Mouse (Mus musculus) c-Kit-negative CD71-positive TER-119-positive erythroid progenitor cells, embryonic 14.5 days (primary cell): ENCODE measurements at regions not wholly inside any gene's neighbourhood (a gene's known extent, or its start where the extent isn't known, plus 50 kb on each side); places are given as distances from the start of the nearest gene placed in this dataset.

ENCODE experiments used
- DNase-seq: peaks from one replicate; pipeline ENCODE4 v3.0.0-alpha.2; 2013; ENCODE audit warnings: low read depth, low spot score

GRCm38 (mm10) chr13:34576392-34576791, 76.9 kb downstream of the Pxdc1 start:
- no peak for DNase-seq

- DNase-seq: no peak
These were observed 77.3 kb downstream of the Pxdc1 start for GRCm38 (mm10) chr13:34575997-34576314.

GRCm38 (mm10) chr13:34575179-34575996, 77.9 kb downstream of the Pxdc1 start:
- no peak for DNase-seq

- no peak for DNase-seq
These were observed 84.0 kb downstream of the Pxdc1 start for GRCm38 (mm10) chr13:34569312-34569711.

- no peak for DNase-seq
These were observed 86.6 kb downstream of the Pxdc1 start for GRCm38 (mm10) chr13:34566687-34567086.

- no peak for DNase-seq
These were observed 103.0 kb downstream of the Pxdc1 start for GRCm38 (mm10) chr13:34550130-34550884.

- DNase-seq: no peak
These were observed 112.6 kb downstream of the Pxdc1 start for GRCm38 (mm10) chr13:34540646-34541045.

GRCm38 (mm10) chr13:34533896-34534295, 119.4 kb downstream of the Pxdc1 start:
- DNase-seq: peak; percentile 5

- no peak for DNase-seq
These were observed 142.0 kb downstream of the Pxdc1 start for GRCm38 (mm10) chr13:34511332-34511731.

GRCm38 (mm10) chr13:34507224-34507623, 146.1 kb downstream of the Pxdc1 start:
- DNase-seq: no peak

- no peak for DNase-seq
These were observed 147.4 kb downstream of the Pxdc1 start for GRCm38 (mm10) chr13:34505861-34506260.

GRCm38 (mm10) chr13:34504879-34505278, 148.4 kb downstream of the Pxdc1 start:
- DNase-seq: no peak

- DNase-seq: no peak
These were observed 153.9 kb upstream of the Slc22a23 start for GRCm38 (mm10) chr13:34498910-34499309.

- no peak for DNase-seq
These were observed 152.7 kb upstream of the Slc22a23 start for GRCm38 (mm10) chr13:34497667-34498066.

- no peak for DNase-seq
These were observed 139.8 kb upstream of the Slc22a23 start for GRCm38 (mm10) chr13:34484831-34485230.

GRCm38 (mm10) chr13:34481461-34481860, 136.5 kb upstream of the Slc22a23 start:
- no peak for DNase-seq

GRCm38 (mm10) chr13:34470410-34470809, 125.4 kb upstream of the Slc22a23 start:
- no peak for DNase-seq

- no peak for DNase-seq
These were observed 124.6 kb upstream of the Slc22a23 start for GRCm38 (mm10) chr13:34469568-34469967.

GRCm38 (mm10) chr13:34468132-34468748, 123.3 kb upstream of the Slc22a23 start:
- no peak for DNase-seq

- no peak for DNase-seq
These were observed 121.0 kb upstream of the Slc22a23 start for GRCm38 (mm10) chr13:34465862-34466430.

GRCm38 (mm10) chr13:34465456-34465855, 120.5 kb upstream of the Slc22a23 start:
- no peak for DNase-seq

- DNase-seq: no peak
These were observed 119.2 kb upstream of the Slc22a23 start for GRCm38 (mm10) chr13:34464221-34464620.
